Mouse (Mus musculus) layer of hippocampus, adult 8-10 months (tissue): ENCODE results near the gene Cyp8b1. TPM values are rescaled to one million over a fixed set of nuclear protein-coding genes. Genes with fewer than 3 reads are reported as not detected.

Source experiments
- DNase-seq, 2 experiments: peaks; one replicate each; pipeline ENCODE4 v3.0.0; 2022; ENCODE audit warnings: low spot score in 2 of 2
- total RNA-seq, 4 experiments: library from RNA; stranded (reverse); gene quantifications; 2 replicates each; pipeline ENCODE4 v1.2.4; 2022

Gene Cyp8b1
- total RNA-seq: not detected

- DNase-seq: no peak
Measured at GRCm38 (mm10) chr9:121916102-121916501, at the start of gene Cyp8b1. TSS of gene Cyp8b1 (minus strand) at chr9:121916305.

- no peak for DNase-seq
Measured at GRCm38 (mm10) chr9:121964941-121965340, 48.8 kb upstream of the Cyp8b1 start.

- no peak for DNase-seq
Measured at GRCm38 (mm10) chr9:121959966-121960635, 44.0 kb upstream of the Cyp8b1 start.

GRCm38 (mm10) chr9:121952596-121952995 is 36.5 kb upstream of the Cyp8b1 start:
- DNase-seq: no peak

GRCm38 (mm10) chr9:121951114-121951423 is 35.0 kb upstream of the Cyp8b1 start:
- DNase-seq: no peak

GRCm38 (mm10) chr9:121950418-121951113 is 34.5 kb upstream of the Cyp8b1 start, which contains the start of gene Fam198a:
TSS of gene Fam198a (plus strand) at chr9:121950988.
- peak in 1 of 2 experiments; percentile 30 for DNase-seq

GRCm38 (mm10) chr9:121948431-121948830 is 32.3 kb upstream of the Cyp8b1 start:
- no peak for DNase-seq

- peak; percentile 50 to 81 for DNase-seq
Measured at GRCm38 (mm10) chr9:121947784-121948183, 31.7 kb upstream of the Cyp8b1 start.

GRCm38 (mm10) chr9:121943628-121944027 is 27.5 kb upstream of the Cyp8b1 start:
- no peak for DNase-seq

GRCm38 (mm10) chr9:121943005-121943404 is 26.9 kb upstream of the Cyp8b1 start:
- DNase-seq: no peak

- no peak for DNase-seq
Measured at GRCm38 (mm10) chr9:121937944-121938355, 21.8 kb upstream of the Cyp8b1 start.

GRCm38 (mm10) chr9:121937451-121937864 is 21.4 kb upstream of the Cyp8b1 start:
- no peak for DNase-seq

- DNase-seq: no peak
Measured at GRCm38 (mm10) chr9:121936952-121937351, 20.8 kb upstream of the Cyp8b1 start.

- DNase-seq: no peak
Measured at GRCm38 (mm10) chr9:121934856-121935255, 18.8 kb upstream of the Cyp8b1 start.

GRCm38 (mm10) chr9:121928498-121928897 is 12.4 kb upstream of the Cyp8b1 start:
- peak in 1 of 2 experiments; percentile 68 for DNase-seq

GRCm38 (mm10) chr9:121927721-121928120 is 11.6 kb upstream of the Cyp8b1 start:
- no peak for DNase-seq

- DNase-seq: no peak
Measured at GRCm38 (mm10) chr9:121926634-121927405, 10.7 kb upstream of the Cyp8b1 start.

- DNase-seq: no peak
Measured at GRCm38 (mm10) chr9:121925959-121926358, 9.9 kb upstream of the Cyp8b1 start.

GRCm38 (mm10) chr9:121924901-121925560 is 8.9 kb upstream of the Cyp8b1 start:
- no peak for DNase-seq

GRCm38 (mm10) chr9:121923906-121924305 is 7.8 kb upstream of the Cyp8b1 start:
- DNase-seq: no peak

GRCm38 (mm10) chr9:121923443-121923842 is 7.3 kb upstream of the Cyp8b1 start:
- no peak for DNase-seq
